Mouse (Mus musculus): ENCODE results near the gene Acoxl. TPM values are rescaled to one million over a fixed set of nuclear protein-coding genes. Genes with fewer than 3 reads are reported as not detected.

Acoxl gene
- polyA plus RNA-seq, 1 experiment from 2014 or later, result 0.12 TPM

- WGBS, result 89% methylated on average over 22 of the region's 22 CpGs
- Histone ChIP-seq H3K4me3 (ENCODE audit: low read depth, low read length) (no peak overlapping the region), H3K27me3 (ENCODE audit: control insufficient read depth, insufficient read depth, low read length) (no peaks in the 10 kb centered on the region), H3K4me2 (ENCODE audit: low read depth, low read length, severe bottlenecking) (no peak overlapping the region), H3K9me3 (ENCODE audit: control insufficient read depth, low read length) (no peaks in the 10 kb centered on the region), H3K9ac (ENCODE audit: low read length) (no peak overlapping the region), H3K36me3 (ENCODE audit: control insufficient read depth, insufficient read depth, low read length) (no peaks in the 10 kb centered on the region; the same call in 1 of the 2 replicates), H3K27ac (ENCODE audit: low read depth, low read length) (no peak overlapping the region), H3K4me1 (replicated peaks; ENCODE audit: control insufficient read depth, insufficient read depth, low read length) (no peaks in the 10 kb centered on the region)
- DNase-seq (ENCODE audit: low spot score), result no peak
- ATAC-seq (replicated peaks; ENCODE audit: low FRiP score), result no peak
Measured at GRCm38 (mm10) chr2:128137480-128138276, 299.0 kb downstream of the Acoxl start.

- Histone ChIP-seq H3K36me3 (ENCODE audit: control insufficient read depth, insufficient read depth, low read length) (no peaks in the 10 kb centered on the region; the same call in 1 of the 2 replicates), H3K9me3 (ENCODE audit: control insufficient read depth, low read length) (no peaks in the 10 kb centered on the region), H3K27me3 (ENCODE audit: control insufficient read depth, insufficient read depth, low read length) (no peaks in the 10 kb centered on the region), H3K4me1 (replicated peaks; ENCODE audit: control insufficient read depth, insufficient read depth, low read length) (no peaks in the 10 kb centered on the region), H3K4me3 (ENCODE audit: low read depth, low read length) (no peak overlapping the region), H3K9ac (ENCODE audit: low read length) (no peak overlapping the region), H3K27ac (ENCODE audit: low read depth, low read length) (no peak overlapping the region), H3K4me2 (ENCODE audit: low read depth, low read length, severe bottlenecking) (no peak overlapping the region)
- 79% methylated on average over 8 of the region's 8 CpGs for WGBS
- no peak for ATAC-seq (replicated peaks; ENCODE audit: low FRiP score)
- no peak for DNase-seq (ENCODE audit: low spot score)
Measured at GRCm38 (mm10) chr2:128138924-128139323, 300.2 kb downstream of the Acoxl start.

GRCm38 (mm10) chr2:128139781-128140180 is 301.1 kb downstream of the Acoxl start:
- 74% methylated on average over 15 of the region's 15 CpGs for WGBS
- H3K36me3 ChIP-seq (ENCODE audit: control insufficient read depth, insufficient read depth, low read length), result no peaks in the 10 kb centered on the region; the same call in 1 of the 2 replicates
- H3K9ac ChIP-seq (ENCODE audit: low read length), result no peak overlapping the region
- no peak overlapping the region for H3K4me2 ChIP-seq (ENCODE audit: low read depth, low read length, severe bottlenecking)
- no peak for DNase-seq (ENCODE audit: low spot score)
- H3K27me3 ChIP-seq (ENCODE audit: control insufficient read depth, insufficient read depth, low read length), result no peaks in the 10 kb centered on the region
- no peak overlapping the region for H3K4me3 ChIP-seq (ENCODE audit: low read depth, low read length)
- H3K27ac ChIP-seq (ENCODE audit: low read depth, low read length), result no peak overlapping the region
- no peaks in the 10 kb centered on the region for H3K4me1 ChIP-seq (replicated peaks; ENCODE audit: control insufficient read depth, insufficient read depth, low read length)
- no peak for ATAC-seq (replicated peaks; ENCODE audit: low FRiP score)
- no peaks in the 10 kb centered on the region for H3K9me3 ChIP-seq (ENCODE audit: control insufficient read depth, low read length)

GRCm38 (mm10) chr2:128140183-128140582 is 301.5 kb downstream of the Acoxl start:
- H3K36me3 ChIP-seq (ENCODE audit: control insufficient read depth, insufficient read depth, low read length), result no peaks in the 10 kb centered on the region
- WGBS, result 83% methylated on average over 3 of the region's 3 CpGs
- no peak overlapping the region for H3K27ac ChIP-seq (ENCODE audit: low read depth, low read length)
- no peaks in the 10 kb centered on the region for H3K9me3 ChIP-seq (ENCODE audit: control insufficient read depth, low read length)
- no peak for ATAC-seq (replicated peaks; ENCODE audit: low FRiP score)
- H3K4me2 ChIP-seq (ENCODE audit: low read depth, low read length, severe bottlenecking), result no peak overlapping the region
- no peak overlapping the region for H3K9ac ChIP-seq (ENCODE audit: low read length)
- no peaks in the 10 kb centered on the region for H3K4me1 ChIP-seq (replicated peaks; ENCODE audit: control insufficient read depth, insufficient read depth, low read length)
- no peaks in the 10 kb centered on the region for H3K27me3 ChIP-seq (ENCODE audit: control insufficient read depth, insufficient read depth, low read length)
- no peak for DNase-seq (ENCODE audit: low spot score)
- no peak overlapping the region for H3K4me3 ChIP-seq (ENCODE audit: low read depth, low read length)

GRCm38 (mm10) chr2:128143992-128144391 is 305.3 kb downstream of the Acoxl start:
- DNase-seq (ENCODE audit: low spot score), result no peak
- Histone ChIP-seq H3K9me3 (ENCODE audit: control insufficient read depth, low read length) (no peaks in the 10 kb centered on the region), H3K4me2 (ENCODE audit: low read depth, low read length, severe bottlenecking) (no peak overlapping the region), H3K4me3 (ENCODE audit: low read depth, low read length) (no peak overlapping the region), H3K27ac (ENCODE audit: low read depth, low read length) (no peak overlapping the region), H3K9ac (ENCODE audit: low read length) (no peak overlapping the region), H3K4me1 (replicated peaks; ENCODE audit: control insufficient read depth, insufficient read depth, low read length) (no peaks in the 10 kb centered on the region), H3K27me3 (ENCODE audit: control insufficient read depth, insufficient read depth, low read length) (no peaks in the 10 kb centered on the region), H3K36me3 (ENCODE audit: control insufficient read depth, insufficient read depth, low read length) (no peaks in the 10 kb centered on the region)
- ATAC-seq (replicated peaks; ENCODE audit: low FRiP score), result no peak

GRCm38 (mm10) chr2:128145433-128145832 is 306.8 kb downstream of the Acoxl start:
- no peak overlapping the region for H3K27ac ChIP-seq (ENCODE audit: low read depth, low read length)
- ATAC-seq (replicated peaks; ENCODE audit: low FRiP score) (no peak), DNase-seq (ENCODE audit: low spot score) (no peak)
- no peaks in the 10 kb centered on the region for H3K27me3 ChIP-seq (ENCODE audit: control insufficient read depth, insufficient read depth, low read length)
- H3K9me3 ChIP-seq (ENCODE audit: control insufficient read depth, low read length), result no peaks in the 10 kb centered on the region
- no peaks in the 10 kb centered on the region; the same call in 1 of the 2 replicates for H3K36me3 ChIP-seq (ENCODE audit: control insufficient read depth, insufficient read depth, low read length)
- no peaks in the 10 kb centered on the region for H3K4me1 ChIP-seq (replicated peaks; ENCODE audit: control insufficient read depth, insufficient read depth, low read length)
- H3K9ac ChIP-seq (ENCODE audit: low read length), result no peak overlapping the region
- WGBS, result 86% methylated on average over 3 of the region's 3 CpGs
- no peak overlapping the region for H3K4me3 ChIP-seq (ENCODE audit: low read depth, low read length)
- H3K4me2 ChIP-seq (ENCODE audit: low read depth, low read length, severe bottlenecking), result no peak overlapping the region

GRCm38 (mm10) chr2:128149596-128149995 is 310.9 kb downstream of the Acoxl start:
- Histone ChIP-seq H3K9ac (ENCODE audit: low read length) (no peak overlapping the region), H3K36me3 (ENCODE audit: control insufficient read depth, insufficient read depth, low read length) (no peaks in the 10 kb centered on the region; the same call in 1 of the 2 replicates), H3K9me3 (ENCODE audit: control insufficient read depth, low read length) (no peaks in the 10 kb centered on the region), H3K4me1 (replicated peaks; ENCODE audit: control insufficient read depth, insufficient read depth, low read length) (peaks cover 3% of the 10 kb centered on the region; the same call in 1 of the 2 replicates), H3K4me2 (ENCODE audit: low read depth, low read length, severe bottlenecking) (no peak overlapping the region), H3K27ac (ENCODE audit: low read depth, low read length) (no peak overlapping the region), H3K4me3 (ENCODE audit: low read depth, low read length) (no peak overlapping the region), H3K27me3 (ENCODE audit: control insufficient read depth, insufficient read depth, low read length) (no peaks in the 10 kb centered on the region)
- 80% methylated on average over 5 of the region's 5 CpGs for WGBS
- DNase-seq (ENCODE audit: low spot score) (no peak), ATAC-seq (replicated peaks; ENCODE audit: low FRiP score) (no peak)

GRCm38 (mm10) chr2:128152211-128152610 is 313.5 kb downstream of the Acoxl start:
- H3K27ac ChIP-seq (ENCODE audit: low read depth, low read length), result no peak overlapping the region
- no peak overlapping the region for H3K4me3 ChIP-seq (ENCODE audit: low read depth, low read length)
- peaks cover 3% of the 10 kb centered on the region; the same call in 1 of the 2 replicates for H3K4me1 ChIP-seq (replicated peaks; ENCODE audit: control insufficient read depth, insufficient read depth, low read length)
- ATAC-seq (replicated peaks; ENCODE audit: low FRiP score) (no peak), DNase-seq (ENCODE audit: low spot score) (no peak)
- 91% methylated on average over 9 of the region's 9 CpGs for WGBS
- no peaks in the 10 kb centered on the region for H3K27me3 ChIP-seq (ENCODE audit: control insufficient read depth, insufficient read depth, low read length)
- H3K4me2 ChIP-seq (ENCODE audit: low read depth, low read length, severe bottlenecking), result no peak overlapping the region
- no peaks in the 10 kb centered on the region for H3K9me3 ChIP-seq (ENCODE audit: control insufficient read depth, low read length)
- H3K36me3 ChIP-seq (ENCODE audit: control insufficient read depth, insufficient read depth, low read length), result no peaks in the 10 kb centered on the region; the same call in 1 of the 2 replicates
- no peak overlapping the region for H3K9ac ChIP-seq (ENCODE audit: low read length)
